Mouse (Mus musculus): ENCODE results near the gene Agpat3. TPM values are rescaled to one million over a fixed set of nuclear protein-coding genes. Genes with fewer than 3 reads are reported as not detected.

Gene Agpat3
- polyA plus RNA-seq, 1 experiment: 1.4 TPM

DNA sequence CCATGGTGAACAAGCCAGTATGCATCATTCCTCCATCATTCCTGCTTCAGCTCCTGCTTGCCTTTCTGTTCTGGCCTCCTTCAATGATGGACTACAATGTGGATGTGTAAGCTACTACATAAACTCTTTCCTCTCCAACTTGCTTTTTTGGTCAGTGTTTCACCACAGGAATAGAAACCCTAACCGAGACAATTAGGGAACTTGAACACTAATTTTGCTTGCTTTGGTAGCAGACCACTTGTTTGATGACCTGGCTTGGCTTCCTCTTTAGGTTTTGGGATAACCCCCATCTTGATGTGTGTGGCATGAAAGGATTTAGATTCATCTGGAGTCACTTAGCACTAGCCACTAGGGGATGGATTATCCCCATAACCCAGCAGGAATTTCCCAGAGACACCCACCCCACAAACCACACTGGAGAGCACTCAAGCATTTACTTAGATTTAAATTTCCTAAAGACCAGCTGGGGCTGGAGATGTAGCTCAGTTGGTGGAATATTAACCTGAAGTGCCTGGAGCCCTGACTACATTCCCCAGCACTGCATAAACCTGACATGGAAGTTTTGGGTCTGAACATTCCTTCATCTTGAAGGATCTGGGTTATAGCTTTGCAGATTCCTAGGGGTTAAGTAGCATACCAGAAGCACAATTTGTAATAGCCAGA is 3.8 kb upstream of the Agpat3 start:
- Histone ChIP-seq H3K4me1 (ENCODE audit: control insufficient read depth) (peaks cover 23% of the 10 kb centered on the region), H3K27me3 (ENCODE audit: control insufficient read depth) (peaks cover 37% of the 10 kb centered on the region), H3K36me3 (ENCODE audit: control insufficient read depth) (no peaks in the 10 kb centered on the region), H3K9me3 (ENCODE audit: control insufficient read depth, low read length) (no peaks in the 10 kb centered on the region), H3K4me3 (replicated peaks) (no peak overlapping the region)
- no peak for TF ChIP-seq TAL1 (IDR thresholded peaks at IDR 0.05; ENCODE audit: low read length)
- no peak for TF ChIP-seq GATA1 (IDR thresholded peaks at IDR 0.05; ENCODE audit: low read length)

GRCm38 (mm10) chr10:78353196-78353595 is 907 bp upstream of the Agpat3 start:
- Histone ChIP-seq H3K4me1 (ENCODE audit: control insufficient read depth) (peaks cover 24% of the 10 kb centered on the region), H3K27me3 (ENCODE audit: control insufficient read depth) (peaks cover 60% of the 10 kb centered on the region), H3K4me3 (replicated peaks) (no peak overlapping the region), H3K36me3 (ENCODE audit: control insufficient read depth) (peaks cover 1% of the 10 kb centered on the region; the same call in 1 of the 2 replicates), H3K9me3 (ENCODE audit: control insufficient read depth, low read length) (no peaks in the 10 kb centered on the region)
- no peak for TF ChIP-seq GATA1 (IDR thresholded peaks at IDR 0.05; ENCODE audit: low read length)
- TF ChIP-seq TAL1 (IDR thresholded peaks at IDR 0.05; ENCODE audit: low read length): no peak

DNA sequence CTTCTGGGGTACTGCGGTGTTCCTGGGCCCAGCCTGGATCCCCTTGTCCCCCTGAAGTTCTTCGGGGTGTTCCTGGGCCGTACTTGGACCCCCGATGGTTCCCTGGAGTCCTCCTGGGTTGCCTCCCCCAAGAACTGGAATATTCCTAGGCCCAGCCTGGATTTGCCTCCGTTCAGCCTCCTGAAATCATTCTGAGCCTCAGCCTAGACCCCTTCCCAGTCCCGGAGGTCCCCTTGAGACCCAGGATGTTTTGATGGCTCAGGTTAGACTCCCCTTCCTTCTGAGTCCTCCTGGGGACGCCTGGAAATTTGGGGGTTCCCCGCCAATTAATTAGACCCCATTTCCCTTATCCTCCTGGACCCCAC is 359 bp upstream of the Agpat3 start:
- H3K27me3 ChIP-seq (ENCODE audit: control insufficient read depth): peaks cover 62% of the 10 kb centered on the region

GRCm38 (mm10) chr10:78351564-78351886 is 764 bp downstream of the Agpat3 start:
- H3K27me3 ChIP-seq (ENCODE audit: control insufficient read depth): peaks cover 65% of the 10 kb centered on the region
- TF ChIP-seq GATA1 (IDR thresholded peaks at IDR 0.05; ENCODE audit: low read length): no peak
- no peak for TF ChIP-seq TAL1 (IDR thresholded peaks at IDR 0.05; ENCODE audit: low read length)
- H3K36me3 ChIP-seq (ENCODE audit: control insufficient read depth): peaks cover 3% of the 10 kb centered on the region; the same call in 1 of the 2 replicates
- no peaks in the 10 kb centered on the region for H3K9me3 ChIP-seq (ENCODE audit: control insufficient read depth, low read length)
- H3K4me1 ChIP-seq (ENCODE audit: control insufficient read depth): peaks cover 18% of the 10 kb centered on the region
- H3K4me3 ChIP-seq (replicated peaks): peak overlapping the region; percentile 72

More for the DNA sequence above, 359 bp upstream of the Agpat3 start:
- TF ChIP-seq TAL1 (IDR thresholded peaks at IDR 0.05; ENCODE audit: low read length) (no peak), GATA1 (IDR thresholded peaks at IDR 0.05; ENCODE audit: low read length) (no peak)
- H3K9me3 ChIP-seq (ENCODE audit: control insufficient read depth, low read length): no peaks in the 10 kb centered on the region
- H3K4me1 ChIP-seq (ENCODE audit: control insufficient read depth): peaks cover 20% of the 10 kb centered on the region
- H3K36me3 ChIP-seq (ENCODE audit: control insufficient read depth): peaks cover 3% of the 10 kb centered on the region; the same call in 1 of the 2 replicates
- peak overlapping the region; percentile 72 for H3K4me3 ChIP-seq (replicated peaks)

- peaks cover 65% of the 10 kb centered on the region for H3K27me3 ChIP-seq (ENCODE audit: control insufficient read depth)
- H3K4me3 ChIP-seq (replicated peaks): peak overlapping the region; percentile 72
- TF ChIP-seq TAL1 (IDR thresholded peaks at IDR 0.05; ENCODE audit: low read length) (no peak), GATA1 (IDR thresholded peaks at IDR 0.05; ENCODE audit: low read length) (no peak)
- peaks cover 3% of the 10 kb centered on the region; the same call in 1 of the 2 replicates for H3K36me3 ChIP-seq (ENCODE audit: control insufficient read depth)
- H3K4me1 ChIP-seq (ENCODE audit: control insufficient read depth): peaks cover 18% of the 10 kb centered on the region
- H3K9me3 ChIP-seq (ENCODE audit: control insufficient read depth, low read length): no peaks in the 10 kb centered on the region
Observed at GRCm38 (mm10) chr10:78350796-78351556, 1.3 kb downstream of the Agpat3 start.

- no peaks in the 10 kb centered on the region for H3K9me3 ChIP-seq (ENCODE audit: control insufficient read depth, low read length)
- peaks cover 3% of the 10 kb centered on the region; the same call in 1 of the 2 replicates for H3K36me3 ChIP-seq (ENCODE audit: control insufficient read depth)
- H3K27me3 ChIP-seq (ENCODE audit: control insufficient read depth): peaks cover 65% of the 10 kb centered on the region
- no peak overlapping the region for H3K4me3 ChIP-seq (replicated peaks)
- TF ChIP-seq TAL1 (IDR thresholded peaks at IDR 0.05; ENCODE audit: low read length): no peak
- peaks cover 18% of the 10 kb centered on the region for H3K4me1 ChIP-seq (ENCODE audit: control insufficient read depth)
Observed at GRCm38 (mm10) chr10:78349464-78350165, 2.7 kb downstream of the Agpat3 start.

- Histone ChIP-seq H3K27me3 (ENCODE audit: control insufficient read depth) (peaks cover 52% of the 10 kb centered on the region), H3K4me3 (replicated peaks) (no peak overlapping the region), H3K36me3 (ENCODE audit: control insufficient read depth) (peaks cover 7% of the 10 kb centered on the region; the same call in 1 of the 2 replicates), H3K4me1 (ENCODE audit: control insufficient read depth) (peaks cover 18% of the 10 kb centered on the region), H3K9me3 (ENCODE audit: control insufficient read depth, low read length) (no peaks in the 10 kb centered on the region)
- TF ChIP-seq GATA1 (IDR thresholded peaks at IDR 0.05; ENCODE audit: low read length): no peak
- TF ChIP-seq TAL1 (IDR thresholded peaks at IDR 0.05; ENCODE audit: low read length): no peak
Observed at GRCm38 (mm10) chr10:78348211-78348610, 4.1 kb downstream of the Agpat3 start.

GRCm38 (mm10) chr10:78347486-78347885 is 4.8 kb downstream of the Agpat3 start:
- Histone ChIP-seq H3K27me3 (ENCODE audit: control insufficient read depth) (peaks cover 44% of the 10 kb centered on the region), H3K36me3 (ENCODE audit: control insufficient read depth) (peaks cover 10% of the 10 kb centered on the region)

GRCm38 (mm10) chr10:78345466-78345865 is 6.8 kb downstream of the Agpat3 start:
- Histone ChIP-seq H3K9me3 (ENCODE audit: control insufficient read depth, low read length) (no peaks in the 10 kb centered on the region), H3K36me3 (ENCODE audit: control insufficient read depth) (peaks cover 10% of the 10 kb centered on the region), H3K4me3 (replicated peaks) (no peak overlapping the region), H3K27me3 (ENCODE audit: control insufficient read depth) (peaks cover 24% of the 10 kb centered on the region), H3K4me1 (ENCODE audit: control insufficient read depth) (no peaks in the 10 kb centered on the region; the same call in 1 of the 2 replicates)
- TF ChIP-seq TAL1 (IDR thresholded peaks at IDR 0.05; ENCODE audit: low read length) (no peak), GATA1 (IDR thresholded peaks at IDR 0.05; ENCODE audit: low read length) (no peak)

More at GRCm38 (mm10) chr10:78347486-78347885, 4.8 kb downstream of the Agpat3 start:
- Histone ChIP-seq H3K4me1 (ENCODE audit: control insufficient read depth) (peaks cover 16% of the 10 kb centered on the region), H3K9me3 (ENCODE audit: control insufficient read depth, low read length) (no peaks in the 10 kb centered on the region), H3K4me3 (replicated peaks) (no peak overlapping the region)
- no peak for TF ChIP-seq GATA1 (IDR thresholded peaks at IDR 0.05; ENCODE audit: low read length)
- TF ChIP-seq TAL1 (IDR thresholded peaks at IDR 0.05; ENCODE audit: low read length): no peak
